Mouse (Mus musculus): ENCODE measurements around the gene Gm17651. TPM values are rescaled to one million over a fixed set of nuclear protein-coding genes. Genes with fewer than 3 reads are reported as not detected.

The Gm17651 gene
- polyA plus RNA-seq, 1 experiment from 2014 or later, result not detected

GRCm38 (mm10) chr3:97649469-97649868, 25.0 kb downstream of the Gm17651 start:
- no peak overlapping the region for H3K27ac ChIP-seq (ENCODE audit: low read length)
- no peaks in the 10 kb centered on the region for H3K27me3 ChIP-seq (ENCODE audit: control insufficient read depth, insufficient read depth, low read length)
- H3K4me3 ChIP-seq (replicated peaks; ENCODE audit: low read length), result no peak overlapping the region
- 66% methylated on average over 6 of the region's 6 CpGs for WGBS
- no peaks in the 10 kb centered on the region for H3K4me1 ChIP-seq (ENCODE audit: control insufficient read depth, insufficient read depth, low read length)
- H3K4me2 ChIP-seq (ENCODE audit: low read depth, low read length), result no peak overlapping the region
- H3K9me3 ChIP-seq (replicated peaks; ENCODE audit: control insufficient read depth, low read length), result no peaks in the 10 kb centered on the region
- ATAC-seq (ENCODE audit: insufficient read depth, low FRiP score), result no peak
- H3K9ac ChIP-seq (ENCODE audit: low read length), result no peak overlapping the region
- no peaks in the 10 kb centered on the region for H3K36me3 ChIP-seq (ENCODE audit: control insufficient read depth, insufficient read depth, low read length)

GRCm38 (mm10) chr3:97649022-97649421, 25.5 kb downstream of the Gm17651 start:
- H3K27ac ChIP-seq (ENCODE audit: low read length), result no peak overlapping the region
- H3K4me3 ChIP-seq (replicated peaks; ENCODE audit: low read length), result no peak overlapping the region
- no peaks in the 10 kb centered on the region for H3K9me3 ChIP-seq (replicated peaks; ENCODE audit: control insufficient read depth, low read length)
- H3K4me2 ChIP-seq (ENCODE audit: low read depth, low read length), result no peak overlapping the region
- H3K27me3 ChIP-seq (ENCODE audit: control insufficient read depth, insufficient read depth, low read length), result no peaks in the 10 kb centered on the region
- ATAC-seq (ENCODE audit: insufficient read depth, low FRiP score), result no peak
- H3K36me3 ChIP-seq (ENCODE audit: control insufficient read depth, insufficient read depth, low read length), result no peaks in the 10 kb centered on the region
- H3K4me1 ChIP-seq (ENCODE audit: control insufficient read depth, insufficient read depth, low read length), result no peaks in the 10 kb centered on the region
- no peak overlapping the region for H3K9ac ChIP-seq (ENCODE audit: low read length)
- 56% methylated on average over 3 of the region's 3 CpGs for WGBS

GRCm38 (mm10) chr3:97648518-97648917, 26.0 kb downstream of the Gm17651 start:
- 53% methylated on average over 1 of the region's 1 CpGs for WGBS
- no peaks in the 10 kb centered on the region for H3K9me3 ChIP-seq (replicated peaks; ENCODE audit: control insufficient read depth, low read length)
- no peak overlapping the region for H3K4me3 ChIP-seq (replicated peaks; ENCODE audit: low read length)
- no peak overlapping the region for H3K9ac ChIP-seq (ENCODE audit: low read length)
- no peaks in the 10 kb centered on the region for H3K4me1 ChIP-seq (ENCODE audit: control insufficient read depth, insufficient read depth, low read length)
- no peaks in the 10 kb centered on the region for H3K27me3 ChIP-seq (ENCODE audit: control insufficient read depth, insufficient read depth, low read length)
- ATAC-seq (ENCODE audit: insufficient read depth, low FRiP score), result no peak
- H3K36me3 ChIP-seq (ENCODE audit: control insufficient read depth, insufficient read depth, low read length), result no peaks in the 10 kb centered on the region
- H3K27ac ChIP-seq (ENCODE audit: low read length), result no peak overlapping the region
- no peak overlapping the region for H3K4me2 ChIP-seq (ENCODE audit: low read depth, low read length)

GRCm38 (mm10) chr3:97642001-97642400, 32.5 kb downstream of the Gm17651 start:
- 71% methylated on average over 9 of the region's 9 CpGs for WGBS
- Histone ChIP-seq H3K4me1 (ENCODE audit: control insufficient read depth, insufficient read depth, low read length) (no peaks in the 10 kb centered on the region), H3K4me3 (replicated peaks; ENCODE audit: low read length) (no peak overlapping the region), H3K9ac (ENCODE audit: low read length) (no peak overlapping the region), H3K36me3 (ENCODE audit: control insufficient read depth, insufficient read depth, low read length) (no peaks in the 10 kb centered on the region), H3K9me3 (replicated peaks; ENCODE audit: control insufficient read depth, low read length) (no peaks in the 10 kb centered on the region), H3K4me2 (ENCODE audit: low read depth, low read length) (no peak overlapping the region), H3K27ac (ENCODE audit: low read length) (no peak overlapping the region), H3K27me3 (ENCODE audit: control insufficient read depth, insufficient read depth, low read length) (no peaks in the 10 kb centered on the region)
- ATAC-seq (ENCODE audit: insufficient read depth, low FRiP score), result no peak; the same call in 1 of the 2 replicates

GRCm38 (mm10) chr3:97641396-97641795, 33.1 kb downstream of the Gm17651 start:
- Histone ChIP-seq H3K9ac (ENCODE audit: low read length) (no peak overlapping the region), H3K4me2 (ENCODE audit: low read depth, low read length) (no peak overlapping the region), H3K36me3 (ENCODE audit: control insufficient read depth, insufficient read depth, low read length) (no peaks in the 10 kb centered on the region), H3K4me1 (ENCODE audit: control insufficient read depth, insufficient read depth, low read length) (no peaks in the 10 kb centered on the region), H3K27me3 (ENCODE audit: control insufficient read depth, insufficient read depth, low read length) (no peaks in the 10 kb centered on the region), H3K27ac (ENCODE audit: low read length) (no peak overlapping the region), H3K4me3 (replicated peaks; ENCODE audit: low read length) (no peak overlapping the region), H3K9me3 (replicated peaks; ENCODE audit: control insufficient read depth, low read length) (no peaks in the 10 kb centered on the region)
- ATAC-seq (ENCODE audit: insufficient read depth, low FRiP score), result no peak
- 87% methylated on average over 4 of the region's 4 CpGs for WGBS

- Histone ChIP-seq H3K27ac (ENCODE audit: low read length) (peak overlapping the region; percentile 38; the same call in 1 of the 2 replicates), H3K4me3 (replicated peaks; ENCODE audit: low read length) (no peak overlapping the region), H3K4me1 (ENCODE audit: control insufficient read depth, insufficient read depth, low read length) (0 out of 2 replicates have a peak, but pooled peaks cover 4% of the 10 kb centered on the region), H3K9me3 (replicated peaks; ENCODE audit: control insufficient read depth, low read length) (no peaks in the 10 kb centered on the region), H3K4me2 (ENCODE audit: low read depth, low read length) (no peak overlapping the region), H3K9ac (ENCODE audit: low read length) (no peak overlapping the region), H3K36me3 (ENCODE audit: control insufficient read depth, insufficient read depth, low read length) (no peaks in the 10 kb centered on the region), H3K27me3 (ENCODE audit: control insufficient read depth, insufficient read depth, low read length) (no peaks in the 10 kb centered on the region)
- WGBS, result 55% methylated on average over 3 of the region's 3 CpGs
- peak; percentile 76; the same call in 1 of the 2 replicates for ATAC-seq (ENCODE audit: insufficient read depth, low FRiP score)
These were observed 40.2 kb downstream of the Gm17651 start for GRCm38 (mm10) chr3:97634288-97634761.

GRCm38 (mm10) chr3:97633456-97633855, 41.0 kb downstream of the Gm17651 start:
- 67% methylated on average over 4 of the region's 4 CpGs for WGBS
- ATAC-seq (ENCODE audit: insufficient read depth, low FRiP score), result no peak
- no peaks in the 10 kb centered on the region for H3K9me3 ChIP-seq (replicated peaks; ENCODE audit: control insufficient read depth, low read length)
- H3K4me2 ChIP-seq (ENCODE audit: low read depth, low read length), result no peak overlapping the region
- H3K4me1 ChIP-seq (ENCODE audit: control insufficient read depth, insufficient read depth, low read length), result peaks cover 4% of the 10 kb centered on the region; the same call in 1 of the 2 replicates
- H3K36me3 ChIP-seq (ENCODE audit: control insufficient read depth, insufficient read depth, low read length), result no peaks in the 10 kb centered on the region
- no peak overlapping the region for H3K9ac ChIP-seq (ENCODE audit: low read length)
- no peak overlapping the region for H3K27ac ChIP-seq (ENCODE audit: low read length)
- no peaks in the 10 kb centered on the region for H3K27me3 ChIP-seq (ENCODE audit: control insufficient read depth, insufficient read depth, low read length)
- no peak overlapping the region for H3K4me3 ChIP-seq (replicated peaks; ENCODE audit: low read length)

- Histone ChIP-seq H3K4me1 (ENCODE audit: control insufficient read depth, insufficient read depth, low read length) (peaks cover 4% of the 10 kb centered on the region; the same call in 1 of the 2 replicates), H3K4me3 (replicated peaks; ENCODE audit: low read length) (no peak overlapping the region), H3K9ac (ENCODE audit: low read length) (no peak overlapping the region), H3K27ac (ENCODE audit: low read length) (no peak overlapping the region), H3K4me2 (ENCODE audit: low read depth, low read length) (no peak overlapping the region), H3K9me3 (replicated peaks; ENCODE audit: control insufficient read depth, low read length) (no peaks in the 10 kb centered on the region), H3K27me3 (ENCODE audit: control insufficient read depth, insufficient read depth, low read length) (no peaks in the 10 kb centered on the region), H3K36me3 (ENCODE audit: control insufficient read depth, insufficient read depth, low read length) (no peaks in the 10 kb centered on the region)
- ATAC-seq (ENCODE audit: insufficient read depth, low FRiP score), result no peak
- WGBS, result 73% methylated on average over 8 of the region's 8 CpGs
These were observed 43.1 kb downstream of the Gm17651 start for GRCm38 (mm10) chr3:97631258-97631860.

GRCm38 (mm10) chr3:97630746-97631145, 43.7 kb downstream of the Gm17651 start:
- Histone ChIP-seq H3K4me2 (ENCODE audit: low read depth, low read length) (no peak overlapping the region), H3K9me3 (replicated peaks; ENCODE audit: control insufficient read depth, low read length) (no peaks in the 10 kb centered on the region), H3K36me3 (ENCODE audit: control insufficient read depth, insufficient read depth, low read length) (no peaks in the 10 kb centered on the region), H3K27ac (ENCODE audit: low read length) (no peak overlapping the region), H3K4me1 (ENCODE audit: control insufficient read depth, insufficient read depth, low read length) (peaks cover 4% of the 10 kb centered on the region; the same call in 1 of the 2 replicates), H3K9ac (ENCODE audit: low read length) (no peak overlapping the region), H3K27me3 (ENCODE audit: control insufficient read depth, insufficient read depth, low read length) (no peaks in the 10 kb centered on the region), H3K4me3 (replicated peaks; ENCODE audit: low read length) (no peak overlapping the region)
- 89% methylated on average over 4 of the region's 4 CpGs for WGBS
- no peak for ATAC-seq (ENCODE audit: insufficient read depth, low FRiP score)

Measured in stomach, embryonic 16.5 days (tissue).